Mouse (Mus musculus) myocyte (in vitro differentiated cells): ENCODE data around the gene Slc29a2. TPM values are rescaled to one million over a fixed set of nuclear protein-coding genes. Genes with fewer than 3 reads are reported as not detected.

Experiments
- H3K27me3 ChIP-seq: one replicate; pipeline ENCODE4 v1.6.1; 2011; ENCODE audit not compliant: control insufficient read depth, insufficient read depth, insufficient read length
- H3K36me3 ChIP-seq: one replicate; pipeline ENCODE4 v1.6.1; 2011; ENCODE audit not compliant: control insufficient read depth, insufficient read depth
- H3K4me2 ChIP-seq: one replicate; pipeline ENCODE4 v1.6.1; 2011; ENCODE audit warnings: low read depth, control low read depth
- H3K4me3 ChIP-seq: one replicate; pipeline ENCODE4 v1.5.1; 2011; ENCODE audit warnings: mild to moderate bottlenecking, control low read depth, moderate library complexity
- H3K79me2 ChIP-seq: one replicate; pipeline ENCODE4 v1.6.1; 2011; ENCODE audit not compliant: control insufficient read depth, insufficient read depth
- H3ac ChIP-seq: one replicate; pipeline ENCODE4 v1.6.1; 2011; ENCODE audit not compliant: control insufficient read depth, insufficient read length
- CEBPB ChIP-seq: IDR thresholded peaks from 2 replicates; pipeline ENCODE4 v1.6.1; 2011; ENCODE audit warnings: mild to moderate bottlenecking, moderate library complexity; ENCODE audit not compliant: poor library complexity, insufficient read depth, severe bottlenecking
- E2F4 ChIP-seq: IDR thresholded peaks from one replicate; pipeline ENCODE4 v1.6.1; 2011; ENCODE audit warnings: mild to moderate bottlenecking, control low read depth, moderate library complexity; ENCODE audit not compliant: insufficient read depth
- MAX ChIP-seq: IDR thresholded peaks from one replicate; pipeline ENCODE4 v1.6.1; 2011; ENCODE audit warnings: low read depth, mild to moderate bottlenecking, control low read depth
- MYOD1 ChIP-seq, 3 experiments: IDR thresholded peaks; one replicate each; pipeline ENCODE4 v1.6.1; 2011; ENCODE audit warnings: control low read depth in 2 of 3, low read depth in 2 of 3, mild to moderate bottlenecking in 2 of 3, moderate library complexity in 1 of 3; ENCODE audit not compliant: insufficient read length in 2 of 3, control insufficient read depth in 1 of 3
- MYOG ChIP-seq, 3 experiments: IDR thresholded peaks; one replicate each; pipeline ENCODE4 v1.6.1; 2011; ENCODE audit warnings: control low read depth in 2 of 3, low read depth in 2 of 3, mild to moderate bottlenecking in 2 of 3; ENCODE audit not compliant: insufficient read length in 2 of 3, control insufficient read depth in 1 of 3, insufficient read depth in 1 of 3
- POLR2A ChIP-seq: IDR thresholded peaks from one replicate; pipeline ENCODE4 v1.6.1; 2011; ENCODE audit warnings: low read depth, mild to moderate bottlenecking, control low read depth, moderate library complexity; ENCODE audit not compliant: insufficient read length
- POLR2AphosphoS2 ChIP-seq: IDR thresholded peaks from one replicate; pipeline ENCODE4 v1.6.1; 2011; ENCODE audit warnings: low read depth, control low read depth; ENCODE audit not compliant: insufficient read length
- REST ChIP-seq: IDR thresholded peaks from one replicate; pipeline ENCODE4 v1.6.1; 2011; ENCODE audit warnings: mild to moderate bottlenecking, control low read depth, moderate library complexity; ENCODE audit not compliant: insufficient read depth, insufficient read length
- SRF ChIP-seq: IDR thresholded peaks from one replicate; pipeline ENCODE4 v1.6.1; 2011; ENCODE audit warnings: low read depth; ENCODE audit not compliant: control insufficient read depth, insufficient read length
- TCF12 ChIP-seq: IDR thresholded peaks from one replicate; pipeline ENCODE4 v1.6.1; 2011; ENCODE audit warnings: mild to moderate bottlenecking, control low read depth; ENCODE audit not compliant: poor library complexity, insufficient read depth, severe bottlenecking
- TCF3 ChIP-seq: IDR thresholded peaks from one replicate; pipeline ENCODE4 v1.6.1; 2011; ENCODE audit warnings: low read depth, control low read depth; ENCODE audit not compliant: insufficient read length
- USF1 ChIP-seq: IDR thresholded peaks from one replicate; pipeline ENCODE4 v1.6.1; 2011; ENCODE audit warnings: low read depth, mild to moderate bottlenecking, control low read depth, moderate library complexity
- polyA plus RNA-seq: library from polyadenylated mRNA; unstranded; fragments of >200 nt; fragmentation: generic; extraction: Trizol; gene quantifications from one replicate; pipeline ENCODE4 v1.2.1, GENCODE M21; 2012; ENCODE audit warnings: missing spikeins

Gene Slc29a2
- polyA plus RNA-seq, 1 experiment = 8.7 TPM

- Histone ChIP-seq H3ac (peak overlapping the region; percentile 63), H3K79me2 (peaks cover 32% of the 10 kb centered on the region)
Measured at GRCm38 (mm10) chr19:5039301-5040114, 15.8 kb downstream of the Slc29a2 start.

GRCm38 (mm10) chr19:5040862-5041523 lies 17.3 kb downstream of the Slc29a2 start, which contains the start of gene Brms1:
Brms1 (plus strand) TSS chr19:5041354.
- Histone ChIP-seq H3K4me2 (peak within 1 kb of the TSS; percentile 90), H3K27me3 (no peaks in the 10 kb centered on the region), H3K79me2 (peaks cover 32% of the 10 kb centered on the region), H3K36me3 (no peaks in the 10 kb centered on the region), H3K4me3 (peak within 1 kb of the TSS; percentile 89), H3ac (peak within 1 kb of the TSS; percentile 13)
- TF ChIP-seq MYOD1 (IDR thresholded peaks at IDR 0.05; ENCODE audit: control insufficient read depth in 1 of 3, insufficient read length in 2 of 3, low read depth in 2 of 3) (no peak), POLR2AphosphoS2 (peak; percentile 63), MAX (no peak), POLR2A (peak; percentile 63), MYOG (IDR thresholded peaks at IDR 0.05; ENCODE audit: control insufficient read depth in 1 of 3, insufficient read depth in 1 of 3, insufficient read length in 2 of 3, low read depth in 2 of 3) (no peak), SRF (peak; percentile 89), TCF12 (no peak), E2F4 (no peak), CEBPB (no peak), REST (no peak), USF1 (no peak), TCF3 (no peak)

More at GRCm38 (mm10) chr19:5039301-5040114, 15.8 kb downstream of the Slc29a2 start:
- peak overlapping the region; percentile 89 for H3K4me3 ChIP-seq
- H3K4me2 ChIP-seq = peak overlapping the region; percentile 83
- no peaks in the 10 kb centered on the region for H3K27me3 ChIP-seq
- H3K36me3 ChIP-seq = no peaks in the 10 kb centered on the region
- TF ChIP-seq MYOG (IDR thresholded peaks at IDR 0.05; ENCODE audit: control insufficient read depth in 1 of 3, insufficient read depth in 1 of 3, insufficient read length in 2 of 3, low read depth in 2 of 3) (peak in 1 of 3 experiments; percentile 31), TCF12 (no peak), POLR2AphosphoS2 (no peak), POLR2A (no peak), CEBPB (no peak), MYOD1 (IDR thresholded peaks at IDR 0.05; ENCODE audit: control insufficient read depth in 1 of 3, insufficient read length in 2 of 3, low read depth in 2 of 3) (peak in 1 of 3 experiments; percentile 47), E2F4 (no peak), USF1 (no peak), MAX (no peak), REST (no peak), SRF (no peak)

- Histone ChIP-seq H3K36me3 (no peaks in the 10 kb centered on the region), H3K27me3 (no peaks in the 10 kb centered on the region)
Measured at GRCm38 (mm10) chr19:5041588-5041987, 17.9 kb downstream of the Slc29a2 start.

GRCm38 (mm10) chr19:5045531-5045930 lies 21.9 kb downstream of the Slc29a2 start:
- Histone ChIP-seq H3K27me3 (no peaks in the 10 kb centered on the region), H3K36me3 (no peaks in the 10 kb centered on the region), H3ac (no peak overlapping the region), H3K79me2 (peaks cover 19% of the 10 kb centered on the region), H3K4me2 (no peak overlapping the region), H3K4me3 (no peak overlapping the region)
- TF ChIP-seq CEBPB (no peak), MYOG (IDR thresholded peaks at IDR 0.05; ENCODE audit: control insufficient read depth in 1 of 3, insufficient read depth in 1 of 3, insufficient read length in 2 of 3, low read depth in 2 of 3) (no peak), USF1 (no peak), TCF3 (no peak), POLR2A (no peak), MYOD1 (IDR thresholded peaks at IDR 0.05; ENCODE audit: control insufficient read depth in 1 of 3, insufficient read length in 2 of 3, low read depth in 2 of 3) (no peak), SRF (no peak)

More at GRCm38 (mm10) chr19:5041588-5041987, 17.9 kb downstream of the Slc29a2 start:
- peaks cover 32% of the 10 kb centered on the region for H3K79me2 ChIP-seq
- peak overlapping the region; percentile 89 for H3K4me3 ChIP-seq
- peak overlapping the region; percentile 13 for H3ac ChIP-seq
- no peak for TF ChIP-seq MAX
- TF ChIP-seq SRF = no peak
- TF ChIP-seq TCF3 = no peak
- TF ChIP-seq TCF12 = no peak
- TF ChIP-seq POLR2AphosphoS2 = no peak
- no peak for TF ChIP-seq USF1
- no peak for TF ChIP-seq POLR2A
- TF ChIP-seq REST = no peak
- peak overlapping the region; percentile 90 for H3K4me2 ChIP-seq
